Mouse (Mus musculus) MEL (cell line): ENCODE data around the gene Gm20388. TPM values are rescaled to one million over a fixed set of nuclear protein-coding genes. Genes with fewer than 3 reads are reported as not detected.

Experiments
- DNase-seq: peaks from one replicate; pipeline ENCODE4 v3.0.0; 2011; ENCODE audit warnings: low read depth, low spot score
- H3K27ac ChIP-seq: 2 replicates; pipeline ENCODE4 v1.5.1; 2012; ENCODE audit warnings: low read depth, mild to moderate bottlenecking, control low read depth, low read length, moderate library complexity; ENCODE audit not compliant: control insufficient read depth
- H3K27me3 ChIP-seq, 2 experiments: fragments of 150-350 bp in 1 of 2; sonication (generic) in 1 of 2; 2 replicates each; pipeline ENCODE4 v1.6.1; 2012; ENCODE audit warnings: low read length in 2 of 2, mild to moderate bottlenecking in 2 of 2, improper control_type of control experiment in 1 of 2, moderate library complexity in 1 of 2; ENCODE audit not compliant: insufficient read depth in 2 of 2, control insufficient read depth in 1 of 2
- H3K36me3 ChIP-seq, 2 experiments: 2 replicates each; pipeline ENCODE4 v1.6.1; 2012 to 2014; ENCODE audit warnings: low read length in 2 of 2, improper control_type of control experiment in 1 of 2, inconsistent platforms in 1 of 2, mild to moderate bottlenecking in 1 of 2; ENCODE audit not compliant: insufficient read depth in 2 of 2, control insufficient read depth in 1 of 2
- H3K4me1 ChIP-seq, 2 experiments: fragments of 150-350 bp in 1 of 2; sonication (generic) in 1 of 2; 2 replicates each; pipeline ENCODE4 v1.6.1; 2012; ENCODE audit warnings: low read length in 2 of 2, improper control_type of control experiment in 1 of 2, mild to moderate bottlenecking in 1 of 2; ENCODE audit not compliant: insufficient read depth in 2 of 2, control insufficient read depth in 1 of 2
- H3K4me3 ChIP-seq, 2 experiments: fragments of 150-350 bp in 1 of 2; sonication (generic) in 1 of 2; 2 replicates each; pipeline ENCODE4 v1.5.1; 2012; ENCODE audit warnings: low read depth in 2 of 2, low read length in 2 of 2, mild to moderate bottlenecking in 2 of 2, moderate library complexity in 2 of 2, control low read depth in 1 of 2, improper control_type of control experiment in 1 of 2; ENCODE audit not compliant: control insufficient read depth in 1 of 2, insufficient read depth in 1 of 2
- H3K79me2 ChIP-seq: 2 replicates; pipeline ENCODE4 v1.6.1; 2012; ENCODE audit warnings: mild to moderate bottlenecking, low read length, moderate library complexity; ENCODE audit not compliant: control insufficient read depth, poor library complexity, insufficient read depth
- H3K9ac ChIP-seq: 2 replicates; pipeline ENCODE4 v1.6.1; 2012; ENCODE audit warnings: low read depth, mild to moderate bottlenecking, control low read depth, low read length, moderate library complexity; ENCODE audit not compliant: control insufficient read depth, poor library complexity, severe bottlenecking
- H3K9me3 ChIP-seq: fragments of 150-350 bp; sonication (generic); replicated peaks from 2 replicates; pipeline ENCODE4 v1.6.1; 2012; ENCODE audit warnings: mild to moderate bottlenecking, low read length, improper control_type of control experiment, moderate library complexity; ENCODE audit not compliant: insufficient read depth
- CHD1 ChIP-seq: IDR thresholded peaks from 2 replicates; pipeline ENCODE4 v1.6.1; 2012; ENCODE audit warnings: low read depth, mild to moderate bottlenecking, inconsistent platforms, low read length, improper control_type of control experiment
- EP300 ChIP-seq, 2 experiments: IDR thresholded peaks; 2 replicates each; pipeline ENCODE4 v1.6.1; 2011; ENCODE audit warnings: improper control_type of control experiment in 2 of 2, low read length in 2 of 2, low read depth in 1 of 2, mild to moderate bottlenecking in 1 of 2
- GABPA ChIP-seq: IDR thresholded peaks from 2 replicates; pipeline ENCODE4 v1.6.1; 2012; ENCODE audit warnings: low read depth, mild to moderate bottlenecking, inconsistent platforms, low read length, improper control_type of control experiment, moderate library complexity
- GATA1 ChIP-seq: IDR thresholded peaks from 2 replicates; pipeline ENCODE4 v1.6.1; 2011; ENCODE audit warnings: low read depth, low read length, improper control_type of control experiment
- HCFC1 ChIP-seq: IDR thresholded peaks from 2 replicates; pipeline ENCODE4 v1.6.1; 2012; ENCODE audit warnings: low read depth, mild to moderate bottlenecking, inconsistent platforms, low read length, improper control_type of control experiment, moderate library complexity
- MAFK ChIP-seq: IDR thresholded peaks from 2 replicates; pipeline ENCODE4 v1.6.1; 2011; ENCODE audit warnings: low read depth, mild to moderate bottlenecking, low read length, improper control_type of control experiment, borderline replicate concordance
- MAX ChIP-seq: IDR thresholded peaks from 2 replicates; pipeline ENCODE4 v1.6.1; 2011; ENCODE audit warnings: low read length, improper control_type of control experiment
- MYB ChIP-seq: IDR thresholded peaks from 2 replicates; pipeline ENCODE4 v1.6.1; 2011; ENCODE audit warnings: mild to moderate bottlenecking, low read depth, low read length, improper control_type of control experiment
- MYC ChIP-seq: IDR thresholded peaks from 2 replicates; pipeline ENCODE4 v1.6.1; 2011; ENCODE audit warnings: low read depth, mild to moderate bottlenecking, low read length, improper control_type of control experiment, moderate library complexity
- NELFE ChIP-seq: IDR thresholded peaks from 2 replicates; pipeline ENCODE4 v1.6.1; 2011; ENCODE audit warnings: low read depth, low read length, improper control_type of control experiment
- POLR2A ChIP-seq, 2 experiments: IDR thresholded peaks; 2 replicates each; pipeline ENCODE4 v1.6.1; 2011 to 2012; ENCODE audit warnings: low read length in 2 of 2, mild to moderate bottlenecking in 2 of 2, control low read depth in 1 of 2, improper control_type of control experiment in 1 of 2, low read depth in 1 of 2, moderate library complexity in 1 of 2; ENCODE audit not compliant: control insufficient read depth in 1 of 2, insufficient read depth in 1 of 2, poor library complexity in 1 of 2
- POLR2AphosphoS2 ChIP-seq: IDR thresholded peaks from 2 replicates; pipeline ENCODE4 v1.6.1; 2011; ENCODE audit warnings: low read length, improper control_type of control experiment
- RAD21 ChIP-seq: IDR thresholded peaks from 2 replicates; pipeline ENCODE4 v1.6.1; 2011; ENCODE audit warnings: mild to moderate bottlenecking, low read depth, low read length, improper control_type of control experiment
- RCOR1 ChIP-seq: IDR thresholded peaks from 2 replicates; pipeline ENCODE4 v1.6.1; 2012; ENCODE audit warnings: low read depth, mild to moderate bottlenecking, inconsistent platforms, low read length, improper control_type of control experiment
- TAL1 ChIP-seq: IDR thresholded peaks from 2 replicates; pipeline ENCODE4 v1.6.1; 2012; ENCODE audit warnings: mild to moderate bottlenecking, inconsistent platforms, low read length, moderate library complexity, mixed read lengths
- TBP ChIP-seq: IDR thresholded peaks from 2 replicates; pipeline ENCODE4 v1.8.0; 2011; ENCODE audit warnings: low read depth, low read length, improper control_type of control experiment
- UBTF ChIP-seq: IDR thresholded peaks from 2 replicates; pipeline ENCODE4 v1.6.1; 2012; ENCODE audit warnings: low read depth, mild to moderate bottlenecking, inconsistent platforms, low read length, improper control_type of control experiment, moderate library complexity, borderline replicate concordance; ENCODE audit not compliant: insufficient read depth
- USF2 ChIP-seq, 2 experiments: IDR thresholded peaks; 2 replicates each; pipeline ENCODE4 v1.6.1; 2011 to 2012; ENCODE audit warnings: improper control_type of control experiment in 2 of 2, low read length in 2 of 2, borderline replicate concordance in 1 of 2, inconsistent platforms in 1 of 2, low read depth in 1 of 2, mild to moderate bottlenecking in 1 of 2; ENCODE audit not compliant: insufficient read depth in 1 of 2
- ZC3H11A ChIP-seq: IDR thresholded peaks from 2 replicates; pipeline ENCODE4 v1.6.1; 2012; ENCODE audit warnings: low read depth, mild to moderate bottlenecking, inconsistent platforms, low read length, improper control_type of control experiment
- ZMIZ1 ChIP-seq: IDR thresholded peaks from 2 replicates; pipeline ENCODE4 v1.6.1; 2012; ENCODE audit warnings: low read depth, mild to moderate bottlenecking, inconsistent platforms, low read length, improper control_type of control experiment, moderate library complexity
- polyA plus RNA-seq, 2 experiments: library from polyadenylated mRNA; stranded (reverse) in 1 of 2; unstranded in 1 of 2; fragments of >175 nt in 1 of 2; fragments of >200 nt in 1 of 2; gene quantifications; 2 replicates each; pipeline versions ENCODE4 v1.2.1 to v1.2.4; 2012; ENCODE audit warnings: low replicate concordance in 2 of 2, low read depth in 1 of 2; ENCODE audit not compliant: insufficient read length in 2 of 2, insufficient read depth in 1 of 2, missing spikeins in 1 of 2
- total RNA-seq: library from RNA; depleted of rRNA; stranded (reverse); fragments of 300-350 nt; gene quantifications from 2 replicates; pipeline ENCODE4 v1.2.3, GENCODE M21; 2012

Gm20388 gene
- total and polyA plus RNA-seq, 3 experiments, result 11.1 to 17.8 TPM; not detected in 1

DNA sequence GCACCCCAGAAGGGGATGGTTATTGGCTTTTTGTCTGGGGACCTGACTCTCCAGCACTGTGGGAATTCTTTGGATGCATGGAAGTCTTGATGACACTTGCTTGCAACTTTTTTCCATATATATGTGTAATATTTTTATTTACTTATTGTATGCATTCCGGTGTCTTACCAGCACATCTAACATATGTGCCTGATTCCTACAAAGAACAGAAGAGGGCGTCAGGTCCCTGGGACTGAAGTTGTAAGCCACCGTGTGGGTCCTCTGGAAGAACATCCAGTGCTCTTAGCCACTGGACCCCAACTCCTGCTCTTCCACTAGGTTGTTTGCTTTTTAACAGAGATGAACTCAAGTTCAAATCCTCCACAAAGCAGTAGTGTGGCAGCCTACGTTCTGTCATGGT lies 459.8 kb downstream of the Gm20388 start (continued):
- TF ChIP-seq MAFK (no peak), GABPA (no peak), CHD1 (no peak), GATA1 (no peak), NELFE (no peak), MYB (no peak; the same call in 1 of the 2 replicates), EP300 (IDR thresholded peaks at IDR 0.05; ENCODE audit: low read depth in 1 of 2, low read length in 2 of 2) (no peak), UBTF (no peak), HCFC1 (peak; percentile 35; the same call in 1 of the 2 replicates), POLR2A (IDR thresholded peaks at IDR 0.05; ENCODE audit: control insufficient read depth in 1 of 2, insufficient read depth in 1 of 2, low read depth in 1 of 2, low read length in 2 of 2, poor library complexity in 1 of 2) (no peak), TAL1 (no peak), USF2 (IDR thresholded peaks at IDR 0.05; ENCODE audit: borderline replicate concordance in 1 of 2, insufficient read depth in 1 of 2, low read depth in 1 of 2, low read length in 2 of 2) (no peak), RCOR1 (no peak), TBP (0 out of 2 replicates have a peak, but pooled peaks have one; percentile 12), MYC (no peak; the same call in 1 of the 2 replicates), ZMIZ1 (no peak), POLR2AphosphoS2 (no peak), RAD21 (peak; percentile 80), ZC3H11A (peak; percentile 88)

DNA sequence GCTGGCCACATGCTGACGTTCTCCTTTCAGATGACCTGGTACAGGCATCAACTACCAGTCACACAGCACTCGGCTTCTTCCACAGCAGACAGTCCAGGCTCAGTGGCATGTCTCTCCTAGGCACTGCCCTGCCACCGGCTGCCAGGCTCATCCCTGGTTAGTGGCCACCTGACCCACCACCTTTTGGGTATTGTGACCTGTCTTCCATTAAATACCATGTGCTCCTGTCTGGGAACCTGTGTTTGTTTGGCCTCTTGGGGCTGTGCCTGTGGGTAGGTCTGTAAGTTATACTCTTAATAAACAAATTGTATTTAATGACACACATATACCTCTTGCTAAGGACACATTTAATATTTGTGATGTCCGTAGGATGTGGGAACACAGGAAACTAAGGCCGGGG lies 460.5 kb downstream of the Gm20388 start:
- TF ChIP-seq TBP (no peak), ZC3H11A (no peak), MAX (peak; percentile 60; the same call in 1 of the 2 replicates), MYC (0 out of 2 replicates have a peak, but pooled peaks have one; percentile 4), NELFE (peak; percentile 10; the same call in 1 of the 2 replicates)
- Histone ChIP-seq H3K79me2 (peaks cover 24% of the 10 kb centered on the region), H3K27me3 (no peaks in the 10 kb centered on the region), H3K27ac (peak overlapping the region; percentile 90), H3K36me3 (peaks cover 0 to 47% of the 10 kb centered on the region in 2 experiments; a peak in 2 of 4 replicates), H3K4me3 (no peak overlapping the region), H3K9me3 (no peaks in the 10 kb centered on the region), H3K9ac (peak overlapping the region; percentile 69), H3K4me1 (peaks cover 23 to 69% of the 10 kb centered on the region in 2 experiments)
- DNase-seq, result peak; percentile 49
